Mouse (Mus musculus) CD4-positive helper T cell, adult 2 months (primary cell): Measurements from ENCODE around the gene Krtap14.

Experiments
- DNase-seq: peaks from one replicate; pipeline ENCODE4 v3.0.0-alpha.2; 2012; ENCODE audit warnings: low read depth, missing footprints, low spot score

Krtap14 gene

GRCm38 (mm10) chr16:88826095-88826652 lies at the start of gene Krtap14:
TSS of gene Krtap14 (minus strand) at chr16:88826145.
- no peak for DNase-seq

GRCm38 (mm10) chr16:88874169-88874568 lies 48.2 kb upstream of the Krtap14 start, which contains the start of gene Krtap19-2:
TSS of gene Krtap19-2 (minus strand) at chr16:88874269.
- DNase-seq, result no peak

- DNase-seq, result no peak
These were observed 43.4 kb upstream of the Krtap14 start, which contains the start of gene Krtap19-1 for GRCm38 (mm10) chr16:88869311-88869710. TSS of gene Krtap19-1 (minus strand) at chr16:88869411.

GRCm38 (mm10) chr16:88864887-88865407 lies 39.0 kb upstream of the Krtap14 start:
- DNase-seq, result no peak

- DNase-seq, result no peak
These were observed 25.5 kb upstream of the Krtap14 start for GRCm38 (mm10) chr16:88851450-88851849.

- no peak for DNase-seq
These were observed 22.6 kb upstream of the Krtap14 start for GRCm38 (mm10) chr16:88848558-88848957.

- no peak for DNase-seq
These were observed 21.4 kb upstream of the Krtap14 start for GRCm38 (mm10) chr16:88847363-88847762.

GRCm38 (mm10) chr16:88826978-88827377 lies 1.0 kb upstream of the Krtap14 start:
- no peak for DNase-seq

GRCm38 (mm10) chr16:88823736-88824135 lies 2.2 kb downstream of the Krtap14 start:
- DNase-seq, result no peak

GRCm38 (mm10) chr16:88820066-88820465 lies 5.9 kb downstream of the Krtap14 start, which contains the start of gene Krtap15:
TSS of gene Krtap15 (plus strand) at chr16:88820215.
- DNase-seq, result no peak

- DNase-seq, result no peak
These were observed 14.1 kb downstream of the Krtap14 start, which contains the start of gene Gm20741 for GRCm38 (mm10) chr16:88811827-88812226. TSS of gene Gm20741 (minus strand) at chr16:88812220.

GRCm38 (mm10) chr16:88786786-88787185 lies 39.2 kb downstream of the Krtap14 start:
- no peak for DNase-seq

- no peak for DNase-seq
These were observed 48.3 kb downstream of the Krtap14 start, which contains the start of gene Gm5965 for GRCm38 (mm10) chr16:88777596-88777995. TSS of gene Gm5965 (plus strand) at chr16:88777896.

- DNase-seq, result no peak
These were observed 51.8 kb downstream of the Krtap14 start, which contains the start of gene 2310057N15Rik for GRCm38 (mm10) chr16:88774106-88774505. TSS of gene 2310057N15Rik (minus strand) at chr16:88774206.
